Comparison of ENCODE assay signal across 11 mouse cellular contexts in genomic region chr16:24960901-24961806, GRCm38 (mm10).
DNase-seq lines count a peak whose midpoint lies in the region; ATAC-seq and TF ChIP-seq lines count a peak whose summit lies in the region.
"Had no signal": no experiment of that assay in that cellular context is flagged by ENCODE, and none has a peak within 500 bp of the region (broad histone marks: within the 10 kb centered on the region; RNA-seq: fewer than 3 reads in every experiment).

No protein-coding gene starts in this region.

- H3K4me1 ChIP-seq in stomach, postnatal 0 days (replicated peaks; ENCODE audit: control insufficient read depth, insufficient read depth): no peaks in the 10 kb centered on the region
- H3K4me1 ChIP-seq in midbrain, embryonic 15.5 days: no peaks in the 10 kb centered on the region

- TF ChIP-seq EP300 in stomach, postnatal 0 days (optimal IDR thresholded peaks at IDR 0.05): peak; percentile 77

- DNase-seq in gastrocnemius, adult 2 months: peak; percentile 29
- no peak for DNase-seq in gastrocnemius, postnatal 4 days (ENCODE audit: low spot score in 2 of 2)
- peak; percentile 28 for DNase-seq in ovary, postnatal 36 days (ENCODE audit: low spot score)
- DNase-seq in ovary, postnatal 10 days (ENCODE audit: low spot score): no peak
- peak; percentile 85 for DNase-seq in gonadal fat pad, adult 2 months (ENCODE audit: low read depth)
- DNase-seq in stomach, postnatal 0 days (ENCODE audit: low spot score): no peak
- no peak for DNase-seq in cerebellum, adult 9-11 months
- DNase-seq: kidney, postnatal 14 days had no signal

- intact Hi-C loops in gastrocnemius, adult 2 months (cut with DNase I): no loop called here

- no peaks in the 10 kb centered on the region for H3K27me3 ChIP-seq in stomach, postnatal 0 days (ENCODE audit: control insufficient read depth, insufficient read depth, low read length)
- no peaks in the 10 kb centered on the region for H3K27me3 ChIP-seq in midbrain, embryonic 15.5 days (replicated peaks)
- H3K27me3 ChIP-seq: neural tube, embryonic 15.5 days had no signal

- TF ChIP-seq CTCF in gastrocnemius, adult 2 months (IDR thresholded peaks at IDR 0.05): no peak
- TF ChIP-seq CTCF in stomach, postnatal 0 days (IDR thresholded peaks at IDR 0.05; ENCODE audit: low read depth): peak; percentile 33; the same call in 1 of the 2 replicates

- H3K36me3 ChIP-seq in stomach, postnatal 0 days (ENCODE audit: control insufficient read depth, insufficient read depth, low read length): no peaks in the 10 kb centered on the region
- no peaks in the 10 kb centered on the region for H3K36me3 ChIP-seq in midbrain, embryonic 15.5 days (replicated peaks)
- H3K36me3 ChIP-seq: neural tube, embryonic 15.5 days had no signal

- no peaks in the 10 kb centered on the region for H3K9me3 ChIP-seq in stomach, postnatal 0 days (ENCODE audit: control insufficient read depth, low read length)
- no peaks in the 10 kb centered on the region for H3K9me3 ChIP-seq in midbrain, embryonic 15.5 days
- H3K9me3 ChIP-seq: neural tube, embryonic 15.5 days had no signal

- H3K4me3 ChIP-seq in gastrocnemius, adult 2 months: no peak overlapping the region
- H3K4me3 ChIP-seq in stomach, postnatal 0 days (ENCODE audit: low read depth, low read length): no peak overlapping the region
- no peak overlapping the region for H3K4me3 ChIP-seq in midbrain, embryonic 15.5 days
- H3K4me3 ChIP-seq: megakaryocyte, embryonic 14.5 days; neural tube, embryonic 15.5 days had no signal

- ATAC-seq in stomach, postnatal 0 days (ENCODE audit: low FRiP score, low TSS enrichment): no peak
- no peak for ATAC-seq in midbrain, embryonic 15.5 days (replicated peaks)

- H3K27ac ChIP-seq in gastrocnemius, adult 2 months: peak overlapping the region; percentile 53; the same call in 1 of the 2 replicates
- H3K27ac ChIP-seq in stomach, postnatal 0 days (replicated peaks): peak overlapping the region; percentile 75
- H3K27ac ChIP-seq in midbrain, embryonic 15.5 days: no peak overlapping the region
- H3K27ac ChIP-seq: neural tube, embryonic 15.5 days had no signal

- whole genome bisulfite sequencing in stomach, postnatal 0 days: 62% methylated on average over 10 of the region's 10 CpGs
- 76% methylated on average over 10 of the region's 10 CpGs for WGBS in midbrain, embryonic 15.5 days

- no peak overlapping the region for H3K4me2 ChIP-seq in stomach, postnatal 0 days (replicated peaks; ENCODE audit: low read depth)
- no peak overlapping the region for H3K4me2 ChIP-seq in midbrain, embryonic 15.5 days
- H3K4me2 ChIP-seq: neural tube, embryonic 15.5 days had no signal

- H3K9ac ChIP-seq in stomach, postnatal 0 days (ENCODE audit: low read length): no peak overlapping the region
- no peak overlapping the region for H3K9ac ChIP-seq in midbrain, embryonic 15.5 days
- H3K9ac ChIP-seq: neural tube, embryonic 15.5 days had no signal

Comparison
In these comparisons a context has a peak if more than half of its experiments do, and no peak if none do; other contexts are left out.
1. DNase-seq: peak in gastrocnemius, adult 2 months (single experiment), ovary, postnatal 36 days (single experiment) and gonadal fat pad, adult 2 months (single experiment); none in gastrocnemius, postnatal 4 days (0 of 2), ovary, postnatal 10 days (single experiment), stomach, postnatal 0 days (single experiment) and cerebellum, adult 9-11 months (single experiment).